Mouse (Mus musculus) T-helper 2 cell (primary cell): Measurements from ENCODE around the gene Cd47.

Experiments used
- in situ Hi-C: fragments of 300-600 bp; cut with MboI, MseI; formaldehyde crosslinking; loops from one replicate; pipeline ENCODE4 v1.15.1; 2025; ENCODE audit warnings: high pct_unique_total_duplicates

The Cd47 gene

GRCm38 (mm10) chr16:49905041-49905440 lies 104.7 kb downstream of the Cd47 start:
- in situ Hi-C loops, result no loop called here

GRCm38 (mm10) chr16:49905601-49906001 lies 105.3 kb downstream of the Cd47 start:
- in situ Hi-C loops, result no loop called here

GRCm38 (mm10) chr16:49906066-49906465 lies 105.7 kb downstream of the Cd47 start:
- in situ Hi-C loops, result no loop called here

- in situ Hi-C loops, result no loop called here
Observed at GRCm38 (mm10) chr16:49906940-49907339, 106.6 kb downstream of the Cd47 start.

- in situ Hi-C loops, result no loop called here
Observed at GRCm38 (mm10) chr16:49907356-49907755, 107.0 kb downstream of the Cd47 start.

GRCm38 (mm10) chr16:49909536-49909935 lies 109.2 kb downstream of the Cd47 start:
- in situ Hi-C loops, result no loop called here

GRCm38 (mm10) chr16:49914094-49914493 lies 113.8 kb downstream of the Cd47 start:
- in situ Hi-C loops, result no loop called here

GRCm38 (mm10) chr16:49915532-49916476 lies 115.5 kb downstream of the Cd47 start:
- in situ Hi-C loops, result no loop called here

GRCm38 (mm10) chr16:49920191-49920590 lies 119.9 kb downstream of the Cd47 start:
- in situ Hi-C loops, result no loop called here

GRCm38 (mm10) chr16:49921677-49922076 lies 121.3 kb downstream of the Cd47 start:
- in situ Hi-C loops, result no loop called here

- in situ Hi-C loops, result no loop called here
Observed at GRCm38 (mm10) chr16:49922098-49922497, 121.8 kb downstream of the Cd47 start.

- in situ Hi-C loops, result no loop called here
Observed at GRCm38 (mm10) chr16:49923720-49924119, 123.4 kb downstream of the Cd47 start.

GRCm38 (mm10) chr16:49924941-49925340 lies 124.6 kb downstream of the Cd47 start:
- in situ Hi-C loops, result no loop called here

- in situ Hi-C loops, result no loop called here
Observed at GRCm38 (mm10) chr16:49933274-49933673, 132.9 kb downstream of the Cd47 start.

- in situ Hi-C loops, result loop anchor here (5.0 kb wide), 1 partner anchor 36 kb away; no protein-coding TSS in a partner anchor
Observed at GRCm38 (mm10) chr16:49936008-49936443, 135.7 kb downstream of the Cd47 start.

GRCm38 (mm10) chr16:49936793-49937192 lies 136.5 kb downstream of the Cd47 start:
- in situ Hi-C loops, result loop anchor here (5.0 kb wide), 1 partner anchor 36 kb away; no protein-coding TSS in a partner anchor

- in situ Hi-C loops, result loop anchor here (5.0 kb wide), 1 partner anchor 35 kb away; no protein-coding TSS in a partner anchor
Observed at GRCm38 (mm10) chr16:49937218-49938165, 137.2 kb downstream of the Cd47 start.

- in situ Hi-C loops, result loop anchor here (5.0 kb wide), 1 partner anchor 34 kb away; no protein-coding TSS in a partner anchor
Observed at GRCm38 (mm10) chr16:49938483-49939301, 138.4 kb downstream of the Cd47 start.

GRCm38 (mm10) chr16:49939376-49939775 lies 139.0 kb downstream of the Cd47 start:
- in situ Hi-C loops, result loop anchor here (5.0 kb wide), 1 partner anchor 33 kb away; no protein-coding TSS in a partner anchor

- in situ Hi-C loops, result no loop called here
Observed at GRCm38 (mm10) chr16:49940473-49940872, 140.1 kb downstream of the Cd47 start.

GRCm38 (mm10) chr16:49941031-49941430 lies 140.7 kb downstream of the Cd47 start:
- in situ Hi-C loops, result no loop called here
